Mouse (Mus musculus) stomach, embryonic 14.5 days (tissue): ENCODE data around the gene Gucy2c. TPM values are rescaled to one million over a fixed set of nuclear protein-coding genes. Genes with fewer than 3 reads are reported as not detected.
"Not testable (repeated sequence)": the region's sequence is repeated elsewhere in the genome, so short reads cannot be mapped to it uniquely, and the experiment has no call there.

Experiments used
- ATAC-seq: fragments of 200-750 bp; cut with Nextera tagmentation; 2 replicates; pipeline ENCODE4 v1.8.0; 2017; ENCODE audit warnings: low read depth, moderate TSS enrichment; ENCODE audit not compliant: insufficient number of reproducible peaks, insufficient read depth, low FRiP score
- H3K27ac ChIP-seq: fragments of 300-500 bp; sonication (generic); 2 replicates; pipeline ENCODE4 v1.5.1; 2014; ENCODE audit warnings: mild to moderate bottlenecking, low read length, moderate library complexity, mixed read lengths
- H3K27me3 ChIP-seq: fragments of 300-500 bp; sonication (generic); 2 replicates; pipeline ENCODE4 v1.6.1; 2014; ENCODE audit warnings: low read length, control low read depth, mixed read lengths; ENCODE audit not compliant: control insufficient read depth, insufficient read depth
- H3K36me3 ChIP-seq: fragments of 300-500 bp; sonication (generic); 2 replicates; pipeline ENCODE4 v1.6.1; 2014; ENCODE audit warnings: mild to moderate bottlenecking, control low read depth, low read length, moderate library complexity, mixed read lengths; ENCODE audit not compliant: control insufficient read depth, insufficient read depth
- H3K4me1 ChIP-seq: fragments of 300-500 bp; sonication (generic); 2 replicates; pipeline ENCODE4 v1.6.1; 2014; ENCODE audit warnings: low read length, control low read depth, mixed read lengths; ENCODE audit not compliant: control insufficient read depth, insufficient read depth
- H3K4me2 ChIP-seq: fragments of 300-500 bp; sonication (generic); replicated peaks from 2 replicates; pipeline ENCODE4 v1.6.1; 2014; ENCODE audit warnings: low read depth, low read length, control low read depth
- H3K4me3 ChIP-seq: fragments of 300-500 bp; sonication (generic); 2 replicates; pipeline ENCODE4 v1.5.1; 2014; ENCODE audit warnings: low read depth, low read length, control low read depth
- H3K9ac ChIP-seq: fragments of 300-500 bp; sonication (generic); replicated peaks from 2 replicates; pipeline ENCODE4 v1.6.1; 2014; ENCODE audit warnings: low read depth, mild to moderate bottlenecking, control low read depth, low read length, moderate library complexity, mixed read lengths
- H3K9me3 ChIP-seq: fragments of 300-500 bp; sonication (generic); 2 replicates; pipeline ENCODE4 v1.6.1; 2016; ENCODE audit warnings: low read depth, low read length, control low read depth; ENCODE audit not compliant: control insufficient read depth
- WGBS: fragments of 180-500 bp; shearing (Covaris S2); extraction: QIAGEN DNeasy Blood & Tissue Kit; methylation state at CpG from one replicate; pipeline ENCODE4 v1.1.7; 2014; 5-methylcytosine and 5-hydroxymethylcytosine counted together
- polyA plus RNA-seq: library from polyadenylated mRNA; unstranded; fragments of >200 nt; fragmentation: Nextera tagmentation; extraction: Ambion mirVana; gene quantifications from 2 replicates; pipeline ENCODE4 v1.2.1, GENCODE M21; 2014

The Gucy2c gene
- polyA plus RNA-seq, 1 experiment from 2014 or later = 1.6 TPM

- 89% methylated on average over 8 of the region's 8 CpGs for WGBS
- ATAC-seq = no peak
- H3K27ac ChIP-seq = no peak overlapping the region
Observed at GRCm38 (mm10) chr6:136800710-136801109, 19.1 kb upstream of the Gucy2c start.

DNA sequence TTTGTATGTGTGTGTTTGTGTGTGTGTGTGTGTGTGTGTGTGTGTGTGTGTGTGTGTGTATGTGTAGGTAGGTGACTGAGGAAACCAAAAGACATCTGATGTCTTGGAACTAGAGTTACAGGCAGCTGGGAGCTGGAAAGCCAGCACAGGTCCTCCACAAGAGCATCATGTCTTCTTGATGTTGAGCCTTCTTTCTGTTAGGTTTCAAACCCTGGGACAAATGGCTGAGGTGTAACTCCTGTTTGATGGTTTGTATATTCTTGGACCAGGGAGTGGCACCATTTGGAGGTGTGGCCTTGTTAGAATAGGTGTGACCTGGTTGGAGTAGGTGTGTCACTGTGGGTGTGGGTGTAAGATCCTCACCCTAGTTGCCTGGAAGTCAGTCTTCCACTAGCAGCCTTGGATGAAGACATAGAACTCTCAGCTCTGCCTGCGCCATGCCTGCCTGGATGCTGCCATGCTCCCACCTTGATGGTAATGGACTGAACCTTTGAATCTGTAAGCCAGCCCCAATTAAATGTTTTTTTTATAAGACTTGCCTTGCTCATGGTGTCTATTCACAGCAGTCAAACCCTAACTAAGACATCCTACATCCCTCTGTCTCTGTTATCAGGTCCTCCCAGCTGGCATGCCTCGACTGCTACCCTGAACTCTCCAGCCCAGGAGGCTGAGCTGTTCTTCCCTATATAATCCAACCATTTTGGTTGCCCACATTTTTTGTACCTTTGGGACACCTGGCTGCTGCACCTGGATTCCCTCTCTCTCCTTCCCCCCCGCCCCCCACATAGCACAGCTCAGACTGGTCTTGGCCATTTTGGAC lies 16.5 kb upstream of the Gucy2c start:
- not testable (repeated sequence) for H3K9me3 ChIP-seq, H3K4me2 ChIP-seq, H3K9ac ChIP-seq, H3K27ac ChIP-seq, H3K4me3 ChIP-seq, H3K4me1 ChIP-seq, H3K36me3 ChIP-seq, ATAC-seq, H3K27me3 ChIP-seq
- 82% methylated on average over 3 of the region's 3 CpGs for WGBS

More at GRCm38 (mm10) chr6:136800710-136801109, 19.1 kb upstream of the Gucy2c start:
- no peak overlapping the region for H3K9ac ChIP-seq
- no peaks in the 10 kb centered on the region for H3K36me3 ChIP-seq
- H3K9me3 ChIP-seq = no peaks in the 10 kb centered on the region
- H3K4me2 ChIP-seq = no peak overlapping the region
- H3K27me3 ChIP-seq = no peaks in the 10 kb centered on the region
- H3K4me1 ChIP-seq = peaks cover 6% of the 10 kb centered on the region; the same call in 1 of the 2 replicates
- H3K4me3 ChIP-seq = no peak overlapping the region

GRCm38 (mm10) chr6:136795850-136796249 lies 14.3 kb upstream of the Gucy2c start:
- Histone ChIP-seq H3K27ac (no peak overlapping the region), H3K4me1 (no peaks in the 10 kb centered on the region), H3K9ac (no peak overlapping the region), H3K4me2 (no peak overlapping the region), H3K9me3 (no peaks in the 10 kb centered on the region), H3K4me3 (no peak overlapping the region), H3K27me3 (no peaks in the 10 kb centered on the region), H3K36me3 (no peaks in the 10 kb centered on the region)
- ATAC-seq = no peak
- 51% methylated on average over 6 of the region's 6 CpGs for WGBS

GRCm38 (mm10) chr6:136795110-136795509 lies 13.5 kb upstream of the Gucy2c start:
- no peak overlapping the region for H3K4me2 ChIP-seq
- H3K9me3 ChIP-seq = no peaks in the 10 kb centered on the region
- no peak overlapping the region for H3K27ac ChIP-seq
- H3K4me1 ChIP-seq = no peaks in the 10 kb centered on the region
- no peaks in the 10 kb centered on the region for H3K36me3 ChIP-seq
- no peaks in the 10 kb centered on the region for H3K27me3 ChIP-seq
- no peak overlapping the region for H3K4me3 ChIP-seq
- 46% methylated on average over 1 of the region's 1 CpGs for WGBS
- no peak for ATAC-seq
- no peak overlapping the region for H3K9ac ChIP-seq

DNA sequence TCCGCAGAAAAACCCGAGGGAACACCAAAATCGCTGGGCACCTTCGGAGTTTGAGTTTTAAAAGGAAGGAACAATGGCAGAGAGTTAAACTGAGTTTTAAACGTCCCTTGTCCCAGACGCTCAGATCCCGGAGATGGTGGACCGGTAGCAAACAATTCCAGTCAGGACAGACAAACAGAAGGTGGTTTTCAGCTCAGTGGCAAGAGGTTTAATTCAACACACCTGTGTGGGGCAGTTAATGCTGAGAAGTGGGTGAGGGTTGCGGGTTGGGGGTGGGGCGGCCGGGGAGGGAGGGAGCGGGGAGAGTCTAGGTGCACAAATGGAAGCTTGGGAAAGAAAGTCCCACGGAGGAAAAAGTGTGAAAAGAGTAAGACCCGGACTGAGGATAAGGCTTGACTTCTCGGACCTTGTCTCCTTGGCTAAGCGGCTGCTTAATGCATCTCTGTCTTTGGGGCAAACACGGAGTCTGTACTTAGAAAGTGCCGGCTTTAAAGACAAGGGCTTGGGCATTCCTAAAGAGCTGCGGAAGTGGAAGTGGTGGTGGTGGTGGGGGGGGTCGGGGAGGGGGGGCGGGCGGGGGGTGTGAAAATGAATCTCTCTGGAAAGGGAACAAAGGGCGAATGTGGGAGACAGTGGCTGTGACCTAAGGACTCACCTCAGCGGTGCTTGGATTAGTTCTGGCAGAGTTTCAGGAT lies 12.4 kb upstream of the Gucy2c start:
- Histone ChIP-seq H3K27me3 (no peaks in the 10 kb centered on the region), H3K36me3 (no peaks in the 10 kb centered on the region), H3K9me3 (no peaks in the 10 kb centered on the region), H3K9ac (no peak overlapping the region), H3K27ac (no peak overlapping the region), H3K4me3 (peak overlapping the region; percentile 32), H3K4me2 (peak overlapping the region; percentile 68), H3K4me1 (0 out of 2 replicates have a peak, but pooled peaks cover 2% of the 10 kb centered on the region)
- no peak for ATAC-seq
- WGBS = under 1% methylated on average over 24 of the region's 24 CpGs

DNA sequence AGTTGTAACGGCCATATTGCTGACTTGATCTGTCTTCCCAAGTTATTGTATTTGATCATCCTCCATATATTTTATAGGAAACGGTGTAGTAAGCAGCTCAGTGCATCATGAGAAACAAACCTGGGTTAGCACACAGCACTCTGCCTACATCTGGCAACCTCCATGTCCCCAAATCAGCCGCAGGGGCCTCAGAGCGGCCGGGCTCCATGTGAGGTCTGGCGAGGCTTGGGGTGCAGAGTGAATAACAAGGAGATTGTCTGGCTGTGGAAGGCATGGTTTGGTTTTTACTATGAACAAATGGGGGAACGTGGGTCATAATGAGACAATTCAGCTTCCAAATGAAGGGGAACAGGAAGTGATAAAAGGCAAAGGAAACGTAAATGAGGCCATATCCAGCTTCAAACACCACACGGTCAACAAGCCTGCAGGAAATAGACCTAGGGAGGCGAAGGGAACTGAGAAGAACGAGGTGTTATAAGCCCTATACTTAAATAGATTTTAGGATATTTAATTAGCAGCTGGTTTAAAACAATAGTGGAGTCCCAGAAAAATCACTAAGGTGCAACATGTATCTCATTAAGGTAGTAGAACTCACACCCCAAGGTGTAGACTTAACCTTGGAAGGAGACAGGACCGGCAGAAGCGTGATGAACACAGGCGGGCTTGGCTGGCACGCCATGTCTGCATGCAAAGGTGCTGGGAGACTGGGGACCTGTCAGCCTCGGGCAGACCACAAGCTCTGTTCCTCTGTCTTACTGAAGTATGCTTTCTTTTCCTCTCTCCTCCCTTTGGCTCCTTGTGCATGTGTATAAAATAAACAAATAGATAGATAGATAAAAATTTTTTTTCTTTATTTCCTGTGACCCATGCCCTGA lies 11.6 kb upstream of the Gucy2c start:
- 0 out of 2 replicates have a peak, but pooled peaks cover 2% of the 10 kb centered on the region for H3K4me1 ChIP-seq
- H3K36me3 ChIP-seq = no peaks in the 10 kb centered on the region
- H3K9me3 ChIP-seq = no peaks in the 10 kb centered on the region
- ATAC-seq = no peak
- peak overlapping the region; percentile 32 for H3K4me3 ChIP-seq
- no peak overlapping the region for H3K27ac ChIP-seq
- WGBS = 33% methylated on average over 16 of the region's 16 CpGs
- H3K9ac ChIP-seq = no peak overlapping the region
- peak overlapping the region; percentile 68 for H3K4me2 ChIP-seq
- no peaks in the 10 kb centered on the region for H3K27me3 ChIP-seq

DNA sequence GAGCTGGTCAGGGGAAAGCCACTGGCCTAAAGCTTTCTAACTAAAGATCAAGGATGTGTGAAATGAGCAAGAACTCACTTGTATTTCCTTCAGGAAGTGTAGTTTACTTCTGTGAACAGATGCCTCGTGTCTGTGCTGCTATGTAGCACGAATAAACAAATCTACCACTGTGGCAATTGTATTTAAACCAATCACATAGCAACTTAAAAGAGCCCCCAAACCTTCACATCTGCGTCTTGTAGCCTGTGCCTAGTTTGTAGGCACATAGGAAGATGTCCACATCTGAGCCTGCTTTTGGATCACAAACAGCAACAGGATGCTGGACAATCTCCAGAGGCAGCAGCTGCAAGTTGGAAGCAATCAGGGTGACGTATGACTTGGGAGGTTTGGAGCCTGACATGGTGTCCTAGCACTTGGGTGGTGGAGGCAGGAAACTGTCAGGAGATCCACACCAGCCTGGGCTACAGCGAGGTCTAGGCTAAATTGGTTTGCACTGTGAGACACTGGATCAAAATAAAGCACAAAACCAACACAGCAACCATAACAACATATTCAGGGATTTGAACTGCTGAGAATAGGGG lies 7.9 kb upstream of the Gucy2c start:
- ATAC-seq = peak; percentile 73; the same call in 1 of the 2 replicates

GRCm38 (mm10) chr6:136782761-136783160 lies 1.2 kb upstream of the Gucy2c start:
- no peak overlapping the region for H3K4me2 ChIP-seq
- no peaks in the 10 kb centered on the region for H3K9me3 ChIP-seq
- H3K4me3 ChIP-seq = no peak overlapping the region
- no peak for ATAC-seq
- no peaks in the 10 kb centered on the region for H3K4me1 ChIP-seq
- no peaks in the 10 kb centered on the region for H3K27me3 ChIP-seq
- H3K36me3 ChIP-seq = no peaks in the 10 kb centered on the region
- 78% methylated on average over 9 of the region's 9 CpGs for WGBS
- no peak overlapping the region for H3K9ac ChIP-seq
- no peak overlapping the region for H3K27ac ChIP-seq

More for the DNA sequence above, 7.9 kb upstream of the Gucy2c start:
- WGBS = 48% methylated on average over 5 of the region's 5 CpGs
- peak overlapping the region; percentile 81 for H3K27ac ChIP-seq
- no peak overlapping the region for H3K4me3 ChIP-seq
- H3K27me3 ChIP-seq = no peaks in the 10 kb centered on the region
- no peak overlapping the region for H3K4me2 ChIP-seq
- 0 out of 2 replicates have a peak, but pooled peaks cover 2% of the 10 kb centered on the region for H3K4me1 ChIP-seq
- H3K36me3 ChIP-seq = no peaks in the 10 kb centered on the region
- H3K9ac ChIP-seq = no peak overlapping the region
- H3K9me3 ChIP-seq = no peaks in the 10 kb centered on the region
